Mouse (Mus musculus): ENCODE measurements at regions not wholly inside any gene's neighbourhood (a gene's known extent, or its start where the extent isn't known, plus 50 kb on each side); places are given as distances from the start of the nearest gene placed in this dataset.

DNA sequence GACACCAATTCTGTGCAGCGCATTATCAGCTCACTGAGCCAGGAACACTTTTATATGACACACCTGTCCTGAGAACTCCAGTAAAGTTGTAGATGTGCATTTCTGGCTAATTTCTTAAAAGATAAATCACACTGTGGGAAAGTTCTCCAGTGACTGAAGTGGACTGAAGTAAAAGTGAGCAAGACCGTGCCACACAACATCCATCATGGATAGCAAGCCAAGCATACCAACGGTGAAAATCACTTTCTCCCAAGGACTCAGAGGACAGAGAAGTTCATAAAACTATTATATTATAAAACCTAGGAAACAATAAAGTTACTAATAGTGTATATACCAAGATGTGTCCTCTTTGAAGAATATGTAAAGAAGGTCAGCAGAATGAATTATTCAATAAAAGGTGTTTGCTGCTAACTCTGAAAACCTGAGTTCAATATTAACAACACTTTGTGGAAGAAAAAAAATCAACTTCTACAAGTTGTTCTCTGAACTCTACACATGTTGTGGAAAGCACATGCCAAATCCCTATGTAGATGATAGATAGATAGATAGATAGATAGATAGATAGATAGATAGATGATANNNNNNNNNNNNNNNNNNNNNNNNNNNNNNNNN, 298.2 kb upstream of the Igbp1b start:
- Histone ChIP-seq H3K4me1 (ENCODE audit: control insufficient read depth in 2 of 2, insufficient read depth in 2 of 2, low read length in 2 of 2, poor library complexity in 1 of 2) (no peaks in the 10 kb centered on the region), H3K36me3 (ENCODE audit: control insufficient read depth, insufficient read depth, low read length, poor library complexity, severe bottlenecking) (no peaks in the 10 kb centered on the region), H3K9ac (ENCODE audit: insufficient read depth, low read depth, low read length, poor library complexity, severe bottlenecking) (no peak overlapping the region), H3K9me3 (ENCODE audit: control insufficient read depth, insufficient read depth, low read depth, low read length) (no peaks in the 10 kb centered on the region), H3K4me3 (ENCODE audit: insufficient read depth in 1 of 2, low read depth in 1 of 2, low read length in 2 of 2, poor library complexity in 1 of 2, severe bottlenecking in 1 of 2) (no peak overlapping the region), H3K27ac (ENCODE audit: insufficient read depth, low read depth, low read length, poor library complexity, severe bottlenecking) (no peak overlapping the region)
- no peak for DNase-seq (ENCODE audit: low read depth, low spot score)
- in situ Hi-C loops (cut with MboI; ENCODE audit: low sequenced_read_pairs in 2 of 2, unreplicated experiment in 2 of 2), result no loop called here
- no peak for TF ChIP-seq ZNF384 (IDR thresholded peaks at IDR 0.05; ENCODE audit: low read depth, low read length)
- no peak for TF ChIP-seq MAFK (IDR thresholded peaks at IDR 0.05; ENCODE audit: insufficient read depth, low read depth, low read length)
- TF ChIP-seq CHD2 (IDR thresholded peaks at IDR 0.05; ENCODE audit: low read depth, low read length), result no peak
- TF ChIP-seq HCFC1 (IDR thresholded peaks at IDR 0.05; ENCODE audit: borderline replicate concordance, insufficient read depth, low read length), result no peak
- TF ChIP-seq ZC3H11A (IDR thresholded peaks at IDR 0.05; ENCODE audit: borderline replicate concordance, low read depth, low read length), result no peak

DNA sequence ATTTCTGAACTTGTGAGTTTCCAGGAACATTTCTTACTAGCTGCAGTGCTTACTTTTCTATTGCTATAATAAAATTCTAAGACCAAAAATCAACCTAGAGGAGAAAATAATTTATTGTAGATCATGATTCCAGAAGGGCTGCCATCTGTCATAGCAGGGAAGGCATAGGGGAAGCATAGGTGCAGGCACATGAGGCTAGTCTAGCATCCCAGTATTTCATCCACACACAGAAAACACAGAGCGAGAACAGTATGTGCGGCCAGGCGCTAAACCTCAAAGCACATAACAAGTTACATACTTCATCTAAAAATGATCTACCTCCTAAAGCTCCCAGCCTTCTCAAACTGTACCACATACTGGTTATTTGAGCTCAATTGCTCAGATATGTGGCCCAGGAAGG, 292.5 kb upstream of the Igbp1b start:
- in situ Hi-C loops (cut with MboI; ENCODE audit: low sequenced_read_pairs in 2 of 2, unreplicated experiment in 2 of 2), result no loop called here
- DNase-seq (ENCODE audit: low read depth, low spot score), result no peak

GRCm38 (mm10) chr6:138946632-138947031, 288.3 kb upstream of the Igbp1b start:
- Histone ChIP-seq H3K36me3 (ENCODE audit: control insufficient read depth, insufficient read depth, low read length, poor library complexity, severe bottlenecking) (no peaks in the 10 kb centered on the region), H3K4me1 (ENCODE audit: control insufficient read depth in 2 of 2, insufficient read depth in 2 of 2, low read length in 2 of 2, poor library complexity in 1 of 2) (no peaks in the 10 kb centered on the region), H3K27ac (ENCODE audit: insufficient read depth, low read depth, low read length, poor library complexity, severe bottlenecking) (no peak overlapping the region), H3K9me3 (ENCODE audit: control insufficient read depth, insufficient read depth, low read depth, low read length) (no peaks in the 10 kb centered on the region), H3K4me3 (ENCODE audit: insufficient read depth in 1 of 2, low read depth in 1 of 2, low read length in 2 of 2, poor library complexity in 1 of 2, severe bottlenecking in 1 of 2) (no peak overlapping the region), H3K9ac (ENCODE audit: insufficient read depth, low read depth, low read length, poor library complexity, severe bottlenecking) (no peak overlapping the region)
- no peak for TF ChIP-seq ZC3H11A (IDR thresholded peaks at IDR 0.05; ENCODE audit: borderline replicate concordance, low read depth, low read length)
- TF ChIP-seq CHD2 (IDR thresholded peaks at IDR 0.05; ENCODE audit: low read depth, low read length), result no peak
- TF ChIP-seq ZNF384 (IDR thresholded peaks at IDR 0.05; ENCODE audit: low read depth, low read length), result no peak
- TF ChIP-seq HCFC1 (IDR thresholded peaks at IDR 0.05; ENCODE audit: borderline replicate concordance, insufficient read depth, low read length), result no peak
- no peak for TF ChIP-seq MAFK (IDR thresholded peaks at IDR 0.05; ENCODE audit: insufficient read depth, low read depth, low read length)
- in situ Hi-C loops (cut with MboI; ENCODE audit: low sequenced_read_pairs in 2 of 2, unreplicated experiment in 2 of 2), result no loop called here
- no peak for DNase-seq (ENCODE audit: low read depth, low spot score)

More for the DNA sequence above, 292.5 kb upstream of the Igbp1b start:
- TF ChIP-seq HCFC1 (IDR thresholded peaks at IDR 0.05; ENCODE audit: borderline replicate concordance, insufficient read depth, low read length) (no peak), ZNF384 (IDR thresholded peaks at IDR 0.05; ENCODE audit: low read depth, low read length) (no peak), MAFK (IDR thresholded peaks at IDR 0.05; ENCODE audit: insufficient read depth, low read depth, low read length) (no peak)
- Histone ChIP-seq H3K36me3 (ENCODE audit: control insufficient read depth, insufficient read depth, low read length, poor library complexity, severe bottlenecking) (no peaks in the 10 kb centered on the region), H3K4me3 (ENCODE audit: insufficient read depth in 1 of 2, low read depth in 1 of 2, low read length in 2 of 2, poor library complexity in 1 of 2, severe bottlenecking in 1 of 2) (no peak overlapping the region), H3K9me3 (ENCODE audit: control insufficient read depth, insufficient read depth, low read depth, low read length) (no peaks in the 10 kb centered on the region), H3K9ac (ENCODE audit: insufficient read depth, low read depth, low read length, poor library complexity, severe bottlenecking) (no peak overlapping the region), H3K4me1 (ENCODE audit: control insufficient read depth in 2 of 2, insufficient read depth in 2 of 2, low read length in 2 of 2, poor library complexity in 1 of 2) (no peaks in the 10 kb centered on the region), H3K27ac (ENCODE audit: insufficient read depth, low read depth, low read length, poor library complexity, severe bottlenecking) (no peak overlapping the region)

DNA sequence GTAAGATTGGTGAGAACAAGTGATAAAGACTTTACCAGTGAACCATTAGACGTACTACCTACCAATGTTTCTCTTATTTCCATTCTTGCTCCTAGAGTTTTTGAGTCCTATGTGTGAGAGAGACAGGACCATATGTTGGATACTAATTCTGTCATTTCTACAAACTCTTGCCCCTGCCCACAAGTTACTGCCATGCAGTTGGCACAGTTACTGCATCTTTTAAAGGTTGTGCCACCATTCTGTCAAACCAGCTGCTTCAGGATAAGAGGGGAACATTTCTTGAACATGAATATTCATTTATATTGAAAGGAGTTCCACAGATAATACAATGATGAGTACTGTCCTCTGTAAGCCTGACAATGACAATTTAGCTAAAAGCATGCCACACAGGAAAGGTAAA, 287.1 kb upstream of the Igbp1b start:
- H3K36me3 ChIP-seq (ENCODE audit: control insufficient read depth, insufficient read depth, low read length, poor library complexity, severe bottlenecking), result no peaks in the 10 kb centered on the region
- in situ Hi-C loops (cut with MboI; ENCODE audit: low sequenced_read_pairs in 2 of 2, unreplicated experiment in 2 of 2), result no loop called here
- H3K4me3 ChIP-seq (ENCODE audit: insufficient read depth in 1 of 2, low read depth in 1 of 2, low read length in 2 of 2, poor library complexity in 1 of 2, severe bottlenecking in 1 of 2), result no peak overlapping the region
- no peak overlapping the region for H3K27ac ChIP-seq (ENCODE audit: insufficient read depth, low read depth, low read length, poor library complexity, severe bottlenecking)
- no peak for TF ChIP-seq HCFC1 (IDR thresholded peaks at IDR 0.05; ENCODE audit: borderline replicate concordance, insufficient read depth, low read length)
- TF ChIP-seq MAFK (IDR thresholded peaks at IDR 0.05; ENCODE audit: insufficient read depth, low read depth, low read length), result no peak
- no peak for TF ChIP-seq ZC3H11A (IDR thresholded peaks at IDR 0.05; ENCODE audit: borderline replicate concordance, low read depth, low read length)
- TF ChIP-seq ZNF384 (IDR thresholded peaks at IDR 0.05; ENCODE audit: low read depth, low read length), result no peak
- no peak for TF ChIP-seq CHD2 (IDR thresholded peaks at IDR 0.05; ENCODE audit: low read depth, low read length)
- H3K9me3 ChIP-seq (ENCODE audit: control insufficient read depth, insufficient read depth, low read depth, low read length), result no peaks in the 10 kb centered on the region
- DNase-seq (ENCODE audit: low read depth, low spot score), result no peak
- H3K9ac ChIP-seq (ENCODE audit: insufficient read depth, low read depth, low read length, poor library complexity, severe bottlenecking), result no peak overlapping the region
- H3K4me1 ChIP-seq (ENCODE audit: control insufficient read depth in 2 of 2, insufficient read depth in 2 of 2, low read length in 2 of 2, poor library complexity in 1 of 2), result no peaks in the 10 kb centered on the region

GRCm38 (mm10) chr6:138920161-138920560, 261.8 kb upstream of the Igbp1b start:
- no peak overlapping the region for H3K4me3 ChIP-seq (ENCODE audit: insufficient read depth in 1 of 2, low read depth in 1 of 2, low read length in 2 of 2, poor library complexity in 1 of 2, severe bottlenecking in 1 of 2)
- H3K9ac ChIP-seq (ENCODE audit: insufficient read depth, low read depth, low read length, poor library complexity, severe bottlenecking), result no peak overlapping the region
- DNase-seq (ENCODE audit: low read depth, low spot score), result no peak
- H3K27ac ChIP-seq (ENCODE audit: insufficient read depth, low read depth, low read length, poor library complexity, severe bottlenecking), result no peak overlapping the region
- no peaks in the 10 kb centered on the region for H3K4me1 ChIP-seq (ENCODE audit: control insufficient read depth in 2 of 2, insufficient read depth in 2 of 2, low read length in 2 of 2, poor library complexity in 1 of 2)
- H3K9me3 ChIP-seq (ENCODE audit: control insufficient read depth, insufficient read depth, low read depth, low read length), result no peaks in the 10 kb centered on the region
- in situ Hi-C loops (cut with MboI; ENCODE audit: low sequenced_read_pairs in 2 of 2, unreplicated experiment in 2 of 2), result no loop called here
- H3K36me3 ChIP-seq (ENCODE audit: control insufficient read depth, insufficient read depth, low read length, poor library complexity, severe bottlenecking), result no peaks in the 10 kb centered on the region
- no peak for TF ChIP-seq CHD2 (IDR thresholded peaks at IDR 0.05; ENCODE audit: low read depth, low read length)
- no peak for TF ChIP-seq ZNF384 (IDR thresholded peaks at IDR 0.05; ENCODE audit: low read depth, low read length)
- no peak for TF ChIP-seq MAFK (IDR thresholded peaks at IDR 0.05; ENCODE audit: insufficient read depth, low read depth, low read length)
- no peak for TF ChIP-seq ZC3H11A (IDR thresholded peaks at IDR 0.05; ENCODE audit: borderline replicate concordance, low read depth, low read length)
- TF ChIP-seq HCFC1 (IDR thresholded peaks at IDR 0.05; ENCODE audit: borderline replicate concordance, insufficient read depth, low read length), result no peak

All from ES-E14 (cell line).